Mouse (Mus musculus) heart, adult 2 months (tissue): ENCODE results near the gene Hmgb2.

ENCODE experiments used
- CTCF ChIP-seq: fragments of 200-600 bp; IDR thresholded peaks from 2 replicates; pipeline ENCODE4 v1.8.1; 2022; ENCODE audit warnings: antibody characterized with exemption, mild to moderate bottlenecking, moderate library complexity
- POLR2A ChIP-seq: fragments of 200-500 bp; IDR thresholded peaks from 2 replicates; pipeline ENCODE4 v1.6.1; 2011; ENCODE audit warnings: mild to moderate bottlenecking, low read depth, low read length, control low read depth; ENCODE audit not compliant: insufficient read depth

- TF ChIP-seq POLR2A: no peak
- TF ChIP-seq CTCF: no peak
Measured at GRCm38 (mm10) chr8:57462839-57463238, 48.9 kb upstream of the Hmgb2 start.
